Mouse (Mus musculus): ENCODE data around the gene Pecr. TPM values are rescaled to one million over a fixed set of nuclear protein-coding genes. Genes with fewer than 3 reads are reported as not detected.
"Not testable (repeated sequence)": the region's sequence is repeated elsewhere in the genome, so short reads cannot be mapped to it uniquely, and the experiment has no call there.

The Pecr gene
- polyA plus RNA-seq, 1 experiment from 2014 or later, result 27.2 TPM

DNA sequence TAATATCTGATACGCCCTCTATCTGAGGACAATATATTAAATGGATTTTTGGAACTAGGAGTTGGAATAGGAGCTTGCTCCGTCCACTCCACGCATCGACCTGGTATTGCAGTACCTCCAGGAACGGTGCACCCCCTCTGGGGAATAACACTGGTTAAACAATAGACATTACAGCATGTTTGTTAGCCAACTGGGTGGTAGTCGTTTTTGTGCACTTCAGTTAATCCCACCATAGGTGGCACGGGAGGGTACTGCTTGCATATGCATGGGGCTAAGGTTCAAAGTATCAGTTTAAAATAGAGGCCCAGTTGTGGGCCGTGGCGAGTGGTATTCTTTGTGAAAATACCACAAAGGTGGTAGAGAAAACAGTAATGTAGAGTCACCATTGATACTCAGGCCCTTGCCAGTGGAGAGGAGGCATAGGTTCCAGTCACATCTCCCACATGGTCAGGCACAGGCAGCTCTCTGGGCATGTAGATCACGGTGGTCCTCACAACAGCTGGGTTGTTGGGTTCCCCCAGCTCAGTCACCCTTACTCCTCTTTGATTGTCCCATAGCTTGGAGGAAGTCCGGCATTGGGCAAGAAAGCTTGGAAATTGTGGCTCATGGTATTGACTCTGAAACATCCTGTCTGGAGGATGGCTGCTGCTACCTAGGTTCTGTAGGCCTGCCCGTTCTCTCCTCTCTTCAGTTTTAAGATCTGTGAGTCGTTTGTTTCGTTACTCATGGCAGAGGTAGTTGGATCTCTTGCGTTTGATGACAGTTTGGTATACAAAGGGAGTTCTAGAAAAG lies 28.9 kb downstream of the Pecr start:
- ATAC-seq, result peak; percentile 75
- ChIA-PET POLR2A (interaction anchor here (1.2 to 4.7 kb wide), 4 partner anchors 11 to 29 kb away, joined by 3 to 20 read pairs (median 6); partner anchors contain the start of genes Pecr and Tmem169), CTCF (no interaction called here)
- in situ Hi-C loops (cut with MboI; ENCODE audit: low pct_unique_long_range_greater_than_20kb), result loop anchor here (5.0 kb wide), 1 partner anchor 52 kb away; the partner anchor contains the start of gene Xrcc5
- TF ChIP-seq CTCF (IDR thresholded peaks at IDR 0.05), result no peak
- no peaks in the 10 kb centered on the region for H3K27me3 ChIP-seq
- peak; percentile 31 for DNase-seq (ENCODE audit: low read depth, low spot score)

DNA sequence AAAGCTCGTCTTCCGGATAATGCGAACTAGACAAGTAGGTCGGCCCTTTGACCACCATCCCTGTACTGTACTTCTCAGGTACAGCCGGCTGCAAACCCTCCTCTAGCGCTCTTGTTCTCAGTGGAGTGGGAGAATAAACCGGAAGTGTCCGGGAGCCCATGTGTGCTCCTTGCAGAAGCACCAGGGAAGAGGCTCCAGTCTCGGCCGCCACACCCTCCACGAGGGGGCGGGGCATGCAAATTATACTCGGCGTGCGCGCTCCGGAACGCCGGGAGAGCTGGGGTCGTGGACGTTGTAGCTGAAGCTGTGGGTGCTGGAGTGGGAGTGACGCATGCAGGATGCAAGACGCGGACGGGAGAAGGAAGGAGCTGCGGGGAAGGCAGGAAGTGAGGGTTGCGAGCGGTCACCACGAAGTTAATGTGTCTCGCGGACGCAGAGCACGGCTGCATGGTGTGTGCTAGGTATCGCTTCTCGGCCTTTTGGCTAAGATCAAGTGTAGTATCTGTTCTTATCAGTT lies 29.5 kb downstream of the Pecr start:
- DNase-seq (ENCODE audit: low read depth, low spot score), result peak; percentile 27
- ChIA-PET POLR2A (interaction anchor here (0.6 to 4.7 kb wide), 3 partner anchors 11 to 346 kb away, joined by 3 to 20 read pairs (median 6); no protein-coding TSS in a partner anchor), CTCF (no interaction called here)
- in situ Hi-C loops (cut with MboI; ENCODE audit: low pct_unique_long_range_greater_than_20kb), result loop anchor here (5.0 kb wide), 1 partner anchor 53 kb away; the partner anchor contains the start of gene Xrcc5
- peak; percentile 80 for ATAC-seq
- no peak for TF ChIP-seq CTCF (IDR thresholded peaks at IDR 0.05)
- H3K27me3 ChIP-seq, result no peaks in the 10 kb centered on the region

DNA sequence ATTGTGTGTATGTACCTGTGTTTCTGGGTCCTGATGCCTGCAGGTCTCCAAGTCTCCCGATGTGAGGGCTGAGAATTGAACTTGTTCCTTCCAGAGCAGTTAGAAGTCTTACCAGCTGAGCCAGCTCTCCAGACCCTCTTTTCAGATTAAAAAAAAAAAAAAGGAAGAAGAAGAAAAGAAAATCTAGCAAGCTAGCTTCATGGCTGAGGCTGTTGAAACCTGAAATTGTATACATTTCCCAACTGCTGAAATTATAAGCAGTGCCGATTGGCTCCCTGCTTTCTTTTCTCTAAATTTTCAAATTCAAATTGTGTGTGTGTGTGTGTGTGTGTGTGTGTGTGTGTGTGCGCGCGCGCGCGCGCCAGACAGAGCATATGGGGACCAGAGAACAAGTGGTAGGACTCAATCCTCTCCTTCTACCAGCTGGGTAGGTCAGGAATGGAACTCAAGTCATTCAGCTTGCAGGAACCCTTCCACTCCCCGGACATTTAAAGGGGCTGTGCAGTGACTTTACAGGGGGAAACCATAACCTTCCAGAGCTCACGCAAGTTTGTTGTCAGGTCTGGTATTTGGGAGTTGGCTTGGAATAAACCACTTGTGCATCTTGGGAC lies 30.1 kb downstream of the Pecr start:
- TF ChIP-seq CTCF (IDR thresholded peaks at IDR 0.05), result no peak
- POLR2A ChIA-PET, result interaction anchor here (0.6 to 4.7 kb wide), 4 partner anchors 10 to 996 kb away, joined by 3 to 20 read pairs (median 4); no protein-coding TSS in a partner anchor
- ATAC-seq (no peak), DNase-seq (ENCODE audit: low read depth, low spot score) (no peak)
- no peaks in the 10 kb centered on the region for H3K27me3 ChIP-seq
- in situ Hi-C loops (cut with MboI; ENCODE audit: low pct_unique_long_range_greater_than_20kb), result no loop called here
- CTCF ChIA-PET, result no interaction called here

DNA sequence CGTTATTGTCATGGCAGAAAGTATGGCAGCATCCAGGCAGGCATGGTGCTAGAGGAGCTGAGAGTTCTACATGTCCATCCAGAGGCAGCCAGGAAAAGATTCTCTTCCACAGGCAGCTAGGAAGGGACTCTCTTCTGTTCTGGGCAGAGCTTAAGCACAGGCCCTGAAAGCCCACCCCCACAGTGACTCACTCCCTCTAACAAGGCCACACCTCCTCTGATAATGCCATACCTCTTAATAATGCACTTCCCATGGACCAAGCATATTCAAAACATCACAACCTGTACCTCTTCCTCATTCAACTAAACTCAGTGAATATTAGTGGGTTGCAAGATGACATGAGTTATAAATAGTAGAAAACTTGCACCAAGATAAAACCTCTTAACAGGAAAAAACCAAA lies 32.3 kb downstream of the Pecr start:
- no peaks in the 10 kb centered on the region for H3K27me3 ChIP-seq
- no peak for TF ChIP-seq CTCF (IDR thresholded peaks at IDR 0.05)
- no peak for ATAC-seq
- ChIA-PET CTCF (no interaction called here), POLR2A (no interaction called here)
- in situ Hi-C loops (cut with MboI; ENCODE audit: low pct_unique_long_range_greater_than_20kb), result no loop called here
- no peak for DNase-seq (ENCODE audit: low read depth, low spot score)

DNA sequence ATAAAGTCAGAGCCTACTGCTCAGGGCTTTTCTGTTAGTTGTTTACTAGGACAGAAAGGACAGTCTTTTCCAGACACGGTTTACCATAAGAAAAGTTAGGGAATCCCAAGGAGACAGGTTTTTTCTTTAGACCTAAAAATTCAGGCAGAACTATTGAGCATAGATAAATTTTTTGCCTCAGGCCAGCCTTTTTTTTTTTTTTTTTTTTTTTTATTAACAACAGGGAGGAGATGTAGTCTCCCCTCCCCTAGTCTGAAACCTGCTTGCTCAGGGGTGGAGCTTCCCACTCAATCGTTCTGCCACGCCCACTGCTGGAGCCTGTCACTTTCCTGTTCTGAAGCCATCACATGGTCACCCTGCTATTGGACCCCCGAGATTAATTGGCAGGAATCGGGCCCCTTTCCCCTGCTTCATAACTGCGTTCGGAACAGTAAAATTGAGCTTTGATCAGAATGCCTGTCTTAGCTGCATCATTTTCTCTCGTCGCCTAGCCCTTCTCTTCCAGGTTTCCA lies 35.8 kb downstream of the Pecr start:
- POLR2A ChIA-PET, result interaction anchor here (0.6 kb wide), 1 partner anchor 36 kb away, joined by 3 read pairs; the partner anchor contains the start of gene Mreg
- in situ Hi-C loops (cut with MboI; ENCODE audit: low pct_unique_long_range_greater_than_20kb), result loop anchor here (10.0 kb wide), 1 partner anchor 587 kb away; no protein-coding TSS in a partner anchor
- H3K27me3 ChIP-seq; CTCF ChIA-PET; ATAC-seq; DNase-seq (ENCODE audit: low read depth, low spot score): not testable (repeated sequence)

DNA sequence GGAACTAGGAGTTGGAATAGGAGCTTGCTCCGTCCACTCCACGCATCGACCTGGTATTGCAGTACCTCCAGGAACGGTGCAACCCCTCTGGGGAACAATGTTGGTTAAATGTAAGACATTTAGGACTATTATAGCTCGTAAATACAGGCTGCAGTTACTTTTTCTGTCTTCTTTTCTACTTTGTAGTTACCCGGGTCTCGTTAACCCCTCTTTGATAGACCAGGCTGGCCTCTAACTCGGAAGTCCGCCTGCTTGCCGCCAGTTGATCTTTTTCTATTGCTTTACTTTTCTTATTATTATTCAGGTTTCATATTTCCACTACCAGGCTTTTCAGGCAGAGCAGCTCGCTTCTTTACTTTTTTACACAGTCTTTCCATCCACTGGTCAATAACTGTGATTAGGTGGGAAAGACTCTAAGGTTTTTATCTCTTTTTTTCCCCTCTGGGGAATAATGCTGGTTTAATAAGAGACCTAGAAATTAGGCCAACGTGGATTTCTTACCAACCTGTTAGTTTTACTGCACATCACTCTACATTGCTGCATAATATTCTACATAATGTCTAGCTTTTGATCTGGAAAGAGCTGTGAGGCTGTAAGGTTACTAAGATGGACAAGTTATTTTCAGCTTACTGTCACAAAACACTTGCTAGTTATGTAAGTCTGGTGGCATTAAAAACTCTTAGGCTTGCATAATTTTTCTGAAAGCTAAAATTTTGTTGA lies 39.6 kb downstream of the Pecr start:
- H3K27me3 ChIP-seq, result no peaks in the 10 kb centered on the region
- no peak for TF ChIP-seq CTCF (IDR thresholded peaks at IDR 0.05)
- in situ Hi-C loops (cut with MboI; ENCODE audit: low pct_unique_long_range_greater_than_20kb), result loop anchor here (10.0 kb wide), 1 partner anchor 590 kb away; no protein-coding TSS in a partner anchor
- CTCF ChIA-PET, result no interaction called here
- DNase-seq (ENCODE audit: low read depth, low spot score), result no peak
- peak; percentile 74 for ATAC-seq
- POLR2A ChIA-PET, result interaction anchor here (1.9 to 2.5 kb wide), 2 partner anchors 10 to 18 kb away, joined by 5 to 20 read pairs; no protein-coding TSS in a partner anchor

DNA sequence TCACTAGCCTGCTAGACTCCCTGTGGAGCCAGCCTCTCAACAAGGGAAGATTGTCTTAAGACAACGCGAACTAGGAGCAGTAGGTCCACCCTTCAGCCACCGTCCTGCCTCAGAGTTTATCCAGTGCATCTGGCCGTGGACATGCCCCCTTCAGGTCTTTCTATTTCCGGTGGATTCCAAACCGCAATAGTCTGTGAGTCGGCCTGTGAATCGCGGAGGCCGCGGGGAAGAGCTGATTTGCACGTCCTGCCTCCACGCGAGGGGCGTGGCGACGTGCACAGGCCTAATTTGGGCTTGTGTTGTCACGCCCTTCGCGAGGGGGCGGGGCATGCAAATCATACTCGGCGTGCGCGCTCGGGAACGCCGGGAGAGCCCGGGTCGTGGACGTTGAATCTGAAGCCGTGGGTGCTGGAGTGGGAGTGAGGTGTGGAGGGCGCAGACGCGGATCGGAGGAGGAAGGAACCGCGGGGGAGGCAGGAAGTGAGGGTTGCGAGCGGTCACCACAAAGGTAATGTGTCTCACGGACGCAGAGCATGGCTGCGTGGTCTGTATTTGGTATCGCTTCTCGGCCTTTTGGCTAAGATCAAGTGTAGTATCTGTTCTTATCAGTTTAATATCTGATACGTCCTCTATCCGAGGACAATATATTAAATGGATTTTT lies 40.3 kb downstream of the Pecr start:
- peak; percentile 96 for ATAC-seq
- no peak for DNase-seq (ENCODE audit: low read depth, low spot score)
- no peak for TF ChIP-seq CTCF (IDR thresholded peaks at IDR 0.05)
- H3K27me3 ChIP-seq, result no peaks in the 10 kb centered on the region
- ChIA-PET CTCF (interaction anchor here (1.2 kb wide), 1 partner anchor 16 kb away, joined by 3 read pairs; no protein-coding TSS in a partner anchor), POLR2A (interaction anchor here (1.9 to 2.5 kb wide), 2 partner anchors 11 to 17 kb away, joined by 5 to 20 read pairs; no protein-coding TSS in a partner anchor)
- in situ Hi-C loops (cut with MboI; ENCODE audit: low pct_unique_long_range_greater_than_20kb), result loop anchor here (10.0 kb wide), 1 partner anchor 591 kb away; no protein-coding TSS in a partner anchor

DNA sequence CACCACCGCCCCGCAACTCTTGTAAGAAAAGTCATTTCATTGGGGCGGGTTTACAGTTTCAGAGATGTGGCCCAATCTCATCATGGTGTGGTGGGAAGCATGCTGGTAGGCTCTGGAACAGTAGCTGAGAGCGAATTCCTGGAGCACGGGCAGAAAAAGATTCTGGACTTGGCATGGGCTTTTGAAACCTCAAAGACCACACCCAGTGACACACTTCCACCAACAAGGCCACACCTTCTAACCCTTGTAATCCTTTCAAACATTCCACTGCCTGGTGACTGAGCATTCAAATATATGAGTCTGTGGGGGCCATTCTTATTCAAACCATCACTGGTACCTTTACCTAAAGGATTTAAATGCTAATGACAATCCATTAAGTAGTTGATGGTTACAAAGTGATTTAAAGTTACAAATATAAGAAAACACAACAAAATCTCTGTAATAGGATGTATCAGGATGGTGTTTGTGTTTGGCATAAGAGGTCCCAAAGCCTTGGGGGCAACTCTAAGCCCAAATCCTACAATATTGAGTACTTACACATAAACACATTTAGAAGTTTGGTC lies 41.5 kb downstream of the Pecr start:
- ChIA-PET CTCF (interaction anchor here (1.2 kb wide), 1 partner anchor 15 kb away, joined by 3 read pairs; no protein-coding TSS in a partner anchor), POLR2A (interaction anchor here (2.5 kb wide), 1 partner anchor 12 kb away, joined by 20 read pairs; no protein-coding TSS in a partner anchor)
- TF ChIP-seq CTCF (IDR thresholded peaks at IDR 0.05), result no peak
- ATAC-seq, result no peak
- no peaks in the 10 kb centered on the region for H3K27me3 ChIP-seq
- in situ Hi-C loops (cut with MboI; ENCODE audit: low pct_unique_long_range_greater_than_20kb), result loop anchor here (10.0 kb wide), 1 partner anchor 592 kb away; no protein-coding TSS in a partner anchor
- no peak for DNase-seq (ENCODE audit: low read depth, low spot score)

DNA sequence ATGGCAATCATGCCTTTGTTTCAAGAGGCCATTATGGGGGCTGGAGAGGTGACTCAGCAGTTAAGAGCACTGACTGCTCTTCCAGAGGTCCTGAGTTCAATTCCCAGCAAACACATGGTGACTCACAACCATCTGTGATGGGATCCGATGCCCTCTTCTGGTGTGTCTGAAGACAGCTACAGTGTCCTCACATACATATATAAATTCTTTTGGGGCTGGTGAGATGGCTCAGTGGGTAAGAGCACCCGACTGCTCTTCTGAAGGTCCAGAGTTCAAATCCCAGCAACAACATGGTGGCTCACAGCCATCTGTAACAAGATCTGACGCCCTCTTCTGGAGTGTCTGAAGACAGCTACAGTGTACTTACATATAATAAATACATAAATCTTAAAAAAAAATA lies 45.0 kb downstream of the Pecr start:
- CTCF ChIA-PET; in situ Hi-C loops (cut with MboI; ENCODE audit: low pct_unique_long_range_greater_than_20kb): not testable (repeated sequence)

More for the DNA sequence above, 45.0 kb downstream of the Pecr start:
- POLR2A ChIA-PET; H3K27me3 ChIP-seq; DNase-seq (ENCODE audit: low read depth, low spot score); ATAC-seq: not testable (repeated sequence)
